Mouse (Mus musculus) megakaryocyte progenitor cell, adult 5-6 weeks (primary cell): ENCODE results near the gene Cyp2c68. TPM values are rescaled to one million over a fixed set of nuclear protein-coding genes. Genes with fewer than 3 reads are reported as not detected.
"Not testable (repeated sequence)": the region's sequence is repeated elsewhere in the genome, so short reads cannot be mapped to it uniquely, and the experiment has no call there.

Experiments
- ATAC-seq: replicated peaks from 2 replicates; pipeline ENCODE4 v1.8.0; 2016; ENCODE audit warnings: mild to moderate bottlenecking, moderate TSS enrichment, inconsistent platforms; ENCODE audit not compliant: poor library complexity
- total RNA-seq, 2 experiments: library from RNA; stranded (forward) in 1 of 2; stranded (reverse) in 1 of 2; fragments of 157-497, 149-512 nt in 1 of 2; fragments of 200-1000 nt in 1 of 2; gene quantifications; 2 replicates each; pipeline versions ENCODE4 v1.2.3 to v1.2.4; 2015 to 2017

Gene Cyp2c68
- total RNA-seq (2015), result not detected in 2 replicates
- total RNA-seq (2017), result not detected in 2 replicates

- ATAC-seq, result no peak
Measured at GRCm38 (mm10) chr19:39740920-39741319, at the start of gene Cyp2c68. Gene Cyp2c68 (minus strand): TSS chr19:39741054.

DNA sequence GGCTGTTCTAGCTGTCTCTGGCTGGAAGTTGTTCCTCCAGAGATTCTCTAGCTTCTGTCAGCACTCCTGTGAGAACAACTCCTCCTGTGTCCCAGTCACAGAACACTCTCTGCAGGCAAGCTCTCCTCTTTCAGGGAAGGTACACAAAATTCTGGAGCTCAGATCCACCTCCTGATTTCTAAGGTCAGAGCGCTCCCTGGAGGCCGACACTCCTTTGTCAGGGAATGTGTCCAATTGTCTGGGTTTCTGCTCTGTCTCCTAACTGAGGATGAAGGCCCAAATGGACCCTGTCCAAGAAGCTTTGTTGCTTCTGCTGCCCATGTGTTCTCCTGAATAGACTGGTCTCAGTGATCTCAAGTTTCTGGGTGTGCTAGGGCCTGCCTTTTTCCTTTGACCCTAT, 44.6 kb upstream of the Cyp2c68 start:
- not testable (repeated sequence) for ATAC-seq

GRCm38 (mm10) chr19:39745357-39745756, 4.5 kb upstream of the Cyp2c68 start:
- ATAC-seq, result no peak

- ATAC-seq, result not testable (repeated sequence)
Measured at GRCm38 (mm10) chr19:39744361-39744760, 3.5 kb upstream of the Cyp2c68 start.

- not testable (repeated sequence) for ATAC-seq
Measured at GRCm38 (mm10) chr19:39711116-39711515, 29.7 kb downstream of the Cyp2c68 start.

DNA sequence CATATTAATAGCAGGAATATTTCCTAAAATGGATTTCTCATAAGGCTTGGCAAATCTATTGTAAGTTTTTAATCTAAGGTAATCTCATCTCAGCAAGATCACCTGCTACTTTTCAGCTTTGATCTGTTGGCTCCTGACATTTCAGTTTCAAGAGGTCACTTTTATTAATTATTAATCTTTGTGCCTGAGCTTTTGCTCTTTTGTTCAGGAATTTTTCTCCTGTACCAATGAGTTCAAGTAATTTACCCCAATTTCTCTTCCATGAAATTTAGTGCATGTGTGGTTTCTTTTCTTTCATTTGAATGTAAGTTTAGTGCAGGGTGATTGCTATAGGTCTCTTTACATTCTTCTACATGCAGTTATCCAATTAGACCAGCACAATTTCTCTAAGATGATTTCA, 75.2 kb downstream of the Cyp2c68 start:
- ATAC-seq, result not testable (repeated sequence)

DNA sequence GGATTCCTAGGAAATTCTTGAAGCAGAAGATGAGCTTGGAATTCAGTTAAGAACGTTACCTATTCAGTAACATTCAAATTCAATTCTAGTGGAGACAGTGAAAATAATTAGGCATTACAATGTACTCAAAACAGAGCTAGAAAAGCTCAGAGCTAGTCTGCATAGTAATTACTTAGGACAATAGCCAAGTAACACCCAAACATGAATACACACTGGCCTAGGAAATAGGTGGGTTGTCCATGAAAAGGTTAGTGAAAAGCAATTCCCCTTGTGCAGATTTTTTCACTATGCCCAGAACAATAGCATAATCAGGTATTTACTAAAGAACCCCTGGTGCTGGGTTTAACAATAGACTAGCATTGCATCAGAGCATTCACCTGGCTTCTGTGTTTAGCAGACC, 88.5 kb downstream of the Cyp2c68 start:
- no peak for ATAC-seq

DNA sequence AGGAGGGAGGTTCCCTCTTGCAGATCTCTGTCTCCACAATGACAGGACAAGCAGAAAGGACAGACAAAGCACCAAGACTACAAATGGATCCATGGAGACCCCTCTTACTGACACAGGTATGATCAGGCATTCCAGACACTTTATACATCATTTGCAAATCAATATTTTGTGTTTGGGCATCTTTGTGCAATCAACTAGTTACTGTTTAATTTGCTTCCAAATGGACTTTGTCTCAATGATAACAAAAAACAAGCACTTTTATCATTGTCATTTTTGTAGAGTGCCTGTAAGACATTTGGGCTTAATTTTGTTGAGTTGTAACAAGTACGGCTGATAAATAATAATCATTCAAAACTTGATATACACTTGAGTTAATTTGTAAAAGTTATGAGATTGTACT, 91.9 kb downstream of the Cyp2c68 start, which contains the start of gene Cyp2c67:
Cyp2c67 (minus strand) TSS at position 114 of the 400 bp plus-strand sequence.
- no peak for ATAC-seq

- no peak for ATAC-seq
Measured at GRCm38 (mm10) chr19:39647519-39647918, 93.3 kb downstream of the Cyp2c68 start.

GRCm38 (mm10) chr19:39644551-39644950, 96.3 kb downstream of the Cyp2c68 start:
- not testable (repeated sequence) for ATAC-seq

Other genes with a start within 250 kb of the Cyp2c68 start
- gene Cyp2c39, start 230.2 kb downstream of the Cyp2c68 start, total RNA-seq (2015), result not detected in 2 replicates
- gene Cyp2c39, start 230.2 kb downstream of the Cyp2c68 start, total RNA-seq (2017), result not detected in 2 replicates
- not detected in 2 replicates for gene Cyp2c67, start 92.0 kb downstream of the Cyp2c68 start, total RNA-seq (2015)
- gene Cyp2c67, start 92.0 kb downstream of the Cyp2c68 start, total RNA-seq (2017), result not detected in 2 replicates
- gene Cyp2c40, start 71.8 kb upstream of the Cyp2c68 start, total RNA-seq (2015), result not detected in 2 replicates
- not detected in 2 replicates for gene Cyp2c40, start 71.8 kb upstream of the Cyp2c68 start, total RNA-seq (2017)
- gene Cyp2c69, start 145.7 kb upstream of the Cyp2c68 start, total RNA-seq (2015), result not detected in 2 replicates
- not detected in 2 replicates for gene Cyp2c69, start 145.7 kb upstream of the Cyp2c68 start, total RNA-seq (2017)